Mouse (Mus musculus): ENCODE measurements around the gene Cdkn1b.

The Cdkn1b gene

DNA sequence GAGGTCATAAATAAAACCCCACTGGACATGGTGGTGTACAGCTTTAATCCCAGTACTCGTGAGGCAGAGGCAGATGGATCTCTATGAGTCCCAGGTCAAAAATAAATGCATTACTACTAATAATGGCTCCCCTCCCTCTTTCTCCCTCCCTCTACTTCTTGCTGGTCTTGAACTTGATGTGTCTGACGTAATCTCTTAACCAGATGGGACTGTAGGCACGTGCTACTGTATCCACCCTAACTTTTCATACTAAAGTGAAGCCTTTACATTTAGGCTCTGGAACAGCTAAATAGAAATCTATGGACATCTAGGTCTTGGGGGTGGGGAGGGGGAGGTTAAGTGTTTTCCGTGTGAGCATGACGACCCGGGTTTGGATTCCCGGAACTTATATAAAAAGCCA, 10.2 kb downstream of the Cdkn1b start:
- DNase-seq (ENCODE audit: low read depth, low spot score), result no peak

DNA sequence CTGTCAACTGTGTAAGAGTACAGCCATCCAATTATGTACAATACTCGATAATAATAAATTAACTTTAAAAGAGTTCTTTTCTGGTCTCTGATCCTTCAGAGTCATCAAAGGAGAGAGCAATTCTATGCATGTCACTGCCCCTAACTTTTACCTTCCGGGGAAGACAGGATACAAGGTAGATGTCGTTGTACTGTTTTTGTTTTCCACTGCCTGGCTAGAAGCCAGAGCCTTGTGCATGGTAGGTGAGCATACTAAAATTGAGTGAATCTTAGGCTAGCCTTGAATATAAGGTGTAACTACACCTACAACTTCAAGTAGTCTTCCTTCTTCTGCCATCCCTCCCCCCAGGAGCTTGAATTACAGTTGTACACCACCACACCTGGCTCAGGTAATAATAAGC, 10.9 kb downstream of the Cdkn1b start:
- DNase-seq (ENCODE audit: low read depth, low spot score), result no peak

DNA sequence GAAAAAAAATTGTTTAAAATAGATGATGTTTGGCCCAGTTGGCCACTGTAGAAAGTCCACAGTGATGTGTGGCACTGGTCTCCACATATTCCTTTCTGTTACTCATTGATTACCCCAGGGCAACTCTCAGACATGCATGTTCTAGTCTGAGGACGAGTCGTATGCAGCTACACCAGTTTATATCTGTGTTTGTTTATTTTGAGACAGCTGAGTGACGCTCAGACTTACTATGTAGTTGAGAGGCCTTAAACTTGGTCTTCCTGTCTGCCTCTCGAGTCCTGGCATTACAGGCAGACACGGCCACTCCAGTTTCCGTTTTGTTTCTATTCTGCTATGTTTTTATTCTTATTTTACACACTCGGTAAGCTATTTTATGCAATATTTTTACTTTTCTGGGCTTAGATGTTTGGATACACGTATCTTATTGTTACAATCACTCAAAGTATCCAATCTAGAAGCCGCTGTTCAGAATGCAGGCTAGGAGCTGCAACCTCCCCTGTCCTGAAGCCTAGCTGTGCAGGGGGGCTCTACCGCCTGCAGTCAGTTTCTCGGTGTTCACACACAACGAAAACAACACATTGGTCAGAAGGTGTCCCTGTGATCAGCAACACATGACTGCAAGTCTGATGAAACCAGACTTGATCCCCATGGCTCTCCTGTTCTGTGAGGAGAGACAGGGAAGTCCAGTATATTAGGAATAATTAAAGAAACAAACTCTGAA, 12.4 kb downstream of the Cdkn1b start:
- no peak for DNase-seq (ENCODE audit: low read depth, low spot score)

DNA sequence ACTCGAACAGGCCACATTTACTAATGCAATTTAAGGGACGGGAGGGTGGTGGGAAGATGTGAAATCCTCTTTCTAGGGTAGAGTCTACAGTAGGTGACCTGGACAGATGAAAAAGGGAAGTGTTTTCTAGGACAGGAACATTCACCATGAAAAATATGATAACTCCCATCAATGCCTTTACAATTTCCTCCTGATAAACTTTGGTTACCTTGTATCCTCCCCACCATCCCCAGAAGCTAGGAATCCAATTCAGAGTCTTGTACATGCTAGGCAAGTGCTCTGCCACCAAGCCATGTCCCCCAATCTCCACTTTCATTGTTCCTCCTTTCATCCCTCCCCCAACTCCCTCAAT, 13.0 kb downstream of the Cdkn1b start:
- DNase-seq (ENCODE audit: low read depth, low spot score), result no peak

DNA sequence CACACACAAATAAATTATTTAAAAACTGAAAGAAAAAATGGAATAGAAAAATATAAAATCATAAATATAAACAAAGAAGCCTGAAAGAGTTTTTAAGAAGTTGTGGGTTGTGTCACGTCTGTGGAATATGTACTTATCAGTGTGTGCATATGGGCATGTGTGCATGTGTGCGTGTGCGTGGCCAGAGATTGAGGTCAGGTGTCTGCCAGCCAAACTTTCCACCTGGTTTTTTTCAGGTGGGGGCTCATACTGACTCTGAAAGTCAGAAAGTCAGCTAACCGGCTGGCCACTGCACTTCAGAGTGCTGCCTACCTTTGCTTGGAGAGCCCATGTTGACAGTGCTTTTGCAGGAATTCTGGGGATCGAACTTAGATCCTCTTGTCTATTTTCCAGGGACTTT, 14.1 kb downstream of the Cdkn1b start:
- DNase-seq (ENCODE audit: low read depth, low spot score), result no peak

DNA sequence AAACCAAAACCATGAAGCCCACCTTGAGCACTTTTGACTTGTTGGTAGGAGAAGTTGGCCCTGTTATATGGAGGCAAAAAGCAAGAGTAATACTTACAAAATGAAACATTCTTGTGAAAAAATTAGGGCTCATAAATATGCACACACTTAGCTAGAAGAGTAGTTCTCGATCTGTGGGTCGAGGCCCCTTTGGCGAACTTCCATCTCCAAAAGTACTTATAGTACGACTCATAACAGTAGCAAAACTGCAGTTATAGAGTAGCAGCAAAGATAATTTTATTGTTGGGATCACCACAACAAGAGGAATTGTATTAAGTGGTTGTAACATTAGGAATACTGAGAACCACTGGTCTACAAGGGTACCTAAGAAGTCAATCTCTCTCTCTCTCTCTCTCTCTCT, 19.6 kb downstream of the Cdkn1b start:
- DNase-seq (ENCODE audit: low read depth, low spot score), result no peak

DNA sequence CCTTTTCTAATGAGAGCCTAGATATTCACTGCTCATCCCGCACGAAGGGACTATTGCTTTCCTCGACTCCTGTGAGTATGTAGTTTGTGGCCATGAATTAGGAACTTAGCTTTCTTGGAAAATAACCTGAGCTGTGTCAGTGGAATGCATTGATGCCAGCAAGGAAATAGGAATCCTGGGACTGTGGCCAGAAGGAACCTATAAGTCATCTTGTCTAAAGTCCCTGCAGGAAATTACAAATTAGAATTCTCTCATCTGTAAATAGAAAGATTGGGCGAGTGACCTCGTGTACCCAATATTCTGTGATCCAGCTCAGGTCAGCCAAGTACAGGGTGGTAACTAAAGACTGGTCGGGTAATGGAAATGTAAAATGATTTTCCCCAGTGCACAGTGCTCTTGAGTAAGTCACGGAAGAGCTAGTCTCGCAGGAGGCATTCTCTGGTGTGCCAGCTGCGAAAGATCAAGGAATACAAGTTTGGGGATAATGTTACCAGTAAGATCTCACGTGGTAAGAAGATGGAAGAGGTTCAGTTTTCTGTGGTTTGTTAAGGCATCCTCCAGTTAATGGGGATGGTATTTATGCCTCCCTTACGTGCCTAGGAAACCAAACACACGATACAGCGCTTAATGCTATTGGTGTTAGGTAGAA, 23.7 kb downstream of the Cdkn1b start:
- no peak for DNase-seq (ENCODE audit: low read depth, low spot score)

DNA sequence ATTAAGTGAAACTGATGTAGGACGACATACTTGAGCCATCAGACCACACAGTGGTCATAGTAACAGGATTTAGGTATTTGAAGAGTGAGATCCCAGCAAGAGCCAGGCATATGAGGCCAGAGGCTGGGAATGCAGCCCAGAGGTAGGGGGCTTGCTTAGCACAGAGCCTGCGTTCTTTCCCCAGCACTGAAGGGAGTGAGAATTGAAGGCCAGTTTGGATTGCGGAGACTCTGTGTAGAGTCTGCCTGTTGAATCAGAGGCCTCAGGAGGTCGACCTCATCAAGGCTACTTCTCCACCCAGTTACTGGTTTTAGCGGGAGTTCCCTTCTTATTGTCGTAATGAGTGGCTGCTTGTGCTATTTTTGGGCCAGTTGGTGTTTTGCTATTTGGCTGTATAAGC, 25.9 kb downstream of the Cdkn1b start:
- no peak for DNase-seq (ENCODE audit: low read depth, low spot score)

DNA sequence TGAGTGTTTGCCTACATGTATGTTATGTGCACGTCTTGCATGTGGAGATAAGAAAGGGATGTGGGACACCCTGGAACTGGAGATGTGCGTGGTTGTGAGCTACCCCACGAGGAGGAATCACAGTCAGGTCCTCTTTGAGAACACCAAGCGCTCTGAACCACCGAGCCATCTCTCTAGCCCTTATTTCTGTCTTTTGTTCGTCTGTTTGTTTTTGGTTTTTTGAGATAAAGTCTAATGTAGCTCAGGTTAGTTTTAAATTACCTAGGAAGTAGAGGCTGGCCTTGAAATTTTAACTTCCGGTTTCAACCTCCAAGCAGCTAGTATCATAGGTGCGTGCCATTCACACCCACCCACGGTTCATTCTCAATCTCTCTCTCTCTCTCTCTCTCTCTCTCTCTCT, 26.7 kb downstream of the Cdkn1b start:
- DNase-seq (ENCODE audit: low read depth, low spot score), result no peak

DNA sequence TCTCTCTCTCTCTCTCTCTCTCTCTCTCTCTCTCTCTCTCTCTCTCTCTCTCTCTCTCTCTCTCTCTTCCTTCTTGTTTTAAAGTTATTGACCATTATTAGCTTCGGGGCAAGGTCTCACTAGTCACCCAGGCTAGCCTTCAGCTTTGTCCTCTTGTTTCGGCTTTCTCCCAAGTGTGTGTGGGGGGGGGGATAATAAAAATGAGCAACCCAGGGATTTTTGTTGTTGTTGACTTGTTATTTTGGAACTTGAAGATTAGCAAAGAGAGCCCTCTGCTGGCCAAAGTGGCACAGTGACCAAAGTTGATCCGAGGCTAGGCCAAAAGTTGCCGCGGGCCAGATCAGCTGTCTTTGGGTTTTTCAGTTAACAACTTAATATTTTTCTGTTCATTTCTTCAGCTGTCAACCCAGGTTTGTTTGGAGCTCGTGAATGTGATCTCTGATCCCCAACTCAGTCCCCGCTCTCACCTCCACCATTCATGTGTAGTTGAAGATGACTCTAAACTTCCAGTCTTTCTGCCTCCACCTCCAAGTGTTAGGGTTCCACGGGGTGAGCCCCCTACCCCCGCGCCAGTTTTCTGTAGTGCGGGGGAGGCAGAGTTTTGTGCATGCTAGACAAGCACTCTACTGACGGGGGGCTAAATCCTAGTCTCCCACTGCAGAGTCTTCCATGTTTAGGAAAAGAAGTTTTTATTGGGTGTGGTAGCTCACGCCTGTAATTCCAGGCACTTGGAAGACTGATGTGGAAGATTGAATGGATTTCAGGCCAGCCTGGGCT, 27.3 kb downstream of the Cdkn1b start:
- DNase-seq (ENCODE audit: low read depth, low spot score), result peak; percentile 53

DNA sequence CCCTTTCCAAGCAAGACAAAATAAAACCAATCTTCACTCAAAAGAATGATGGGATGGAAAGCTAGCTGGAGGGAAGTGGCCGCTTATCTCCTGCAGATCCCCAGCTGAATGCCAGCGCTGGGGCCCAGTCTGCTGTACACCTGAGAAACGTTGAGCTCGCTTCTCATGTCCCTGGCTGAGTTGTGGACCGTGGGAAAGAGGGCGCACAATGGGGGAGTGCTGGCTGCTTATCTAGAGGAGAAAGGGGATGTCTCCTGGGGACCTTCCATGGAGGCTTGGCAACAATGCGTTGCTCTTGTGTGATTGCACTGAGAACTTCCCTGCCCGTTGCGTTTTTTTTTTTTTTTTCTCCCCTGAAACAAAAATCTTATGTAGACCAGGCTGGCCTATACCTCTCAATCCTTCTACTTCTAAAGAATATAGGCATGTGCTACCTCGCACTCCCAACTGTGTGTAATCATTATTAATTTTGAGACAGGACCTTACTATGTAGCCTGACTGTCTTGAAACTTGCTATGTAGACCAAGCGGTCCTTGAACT, 28.4 kb downstream of the Cdkn1b start:
- no peak for DNase-seq (ENCODE audit: low read depth, low spot score)

DNA sequence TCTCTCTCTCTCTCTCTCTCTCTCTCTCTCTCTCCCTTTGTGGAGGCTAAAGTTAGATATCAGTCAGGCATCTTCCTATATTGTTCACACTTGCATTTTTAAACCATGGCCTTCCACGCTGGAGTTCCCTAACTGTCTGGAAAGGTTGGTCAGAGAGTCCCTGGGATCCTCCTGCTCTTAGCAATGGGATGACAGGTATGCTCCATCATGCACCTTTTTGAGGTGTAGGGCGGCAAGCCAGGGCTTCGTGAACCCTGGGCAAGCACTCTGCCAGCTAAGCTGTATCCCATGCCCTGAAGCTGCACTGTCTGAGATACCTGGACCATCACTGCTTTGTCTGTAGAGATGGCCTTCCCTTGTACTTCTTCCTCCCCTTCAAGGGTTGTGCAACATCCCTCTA, 29.0 kb downstream of the Cdkn1b start:
- DNase-seq (ENCODE audit: low read depth, low spot score), result no peak

DNA sequence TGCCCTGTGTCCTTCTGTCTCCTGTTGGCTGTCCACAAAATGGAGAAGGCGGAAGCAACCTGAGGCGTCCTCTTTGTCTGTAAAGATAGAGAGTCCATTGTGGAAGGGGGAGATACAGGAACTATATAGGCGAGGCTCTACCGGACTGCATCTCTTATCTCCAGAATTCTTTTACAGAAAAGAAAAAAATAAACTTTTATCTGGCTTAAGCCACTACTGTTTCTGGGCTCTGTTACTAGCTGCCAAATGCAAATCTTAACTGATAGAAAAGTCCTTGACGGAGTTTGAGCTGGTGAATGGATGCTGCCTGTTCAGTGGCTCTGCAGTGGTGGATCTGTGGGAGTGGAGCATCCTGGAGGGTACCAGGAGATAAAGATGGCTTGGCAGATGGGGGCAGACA, 31.2 kb downstream of the Cdkn1b start:
- DNase-seq (ENCODE audit: low read depth, low spot score), result no peak

DNA sequence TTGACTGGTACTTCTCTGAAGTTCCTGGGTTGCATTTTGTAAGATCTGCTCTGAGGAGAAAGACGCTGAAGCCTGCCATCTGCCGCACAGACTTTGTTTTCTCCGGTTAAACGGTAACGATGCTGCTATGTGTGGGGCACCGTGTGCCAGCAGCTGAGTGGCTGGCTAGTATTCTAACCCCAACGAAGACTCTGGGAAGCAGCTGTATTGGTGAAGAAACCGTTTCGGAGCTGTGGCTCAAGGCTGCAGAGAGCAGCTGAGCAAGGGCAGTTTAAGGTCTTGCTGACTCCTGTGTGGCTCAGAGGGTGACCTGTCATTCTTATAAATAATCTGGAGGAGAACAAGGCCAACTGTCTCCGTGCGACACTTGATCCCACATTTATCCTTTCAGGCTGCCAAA, 33.8 kb downstream of the Cdkn1b start:
- DNase-seq (ENCODE audit: low read depth, low spot score), result no peak

DNA sequence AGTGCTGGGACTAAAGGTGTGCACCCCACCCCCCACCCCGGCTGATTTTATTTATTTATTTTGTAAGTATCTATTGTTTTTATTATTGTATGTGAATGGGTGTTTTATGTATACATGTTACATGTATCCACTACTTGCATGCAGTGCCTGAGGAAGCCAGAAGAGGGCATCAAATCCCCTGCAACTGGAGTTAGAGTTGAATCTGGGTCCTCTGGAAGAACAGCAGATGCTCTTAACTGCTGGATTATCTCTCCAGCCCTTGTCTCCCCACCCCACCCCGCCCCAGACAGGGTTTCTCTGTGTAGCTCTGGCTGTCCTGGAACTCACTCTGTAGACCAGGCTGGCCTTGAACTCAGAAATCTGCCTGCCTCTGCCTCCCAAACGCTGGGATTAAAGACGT, 36.2 kb downstream of the Cdkn1b start:
- no peak for DNase-seq (ENCODE audit: low read depth, low spot score)

DNA sequence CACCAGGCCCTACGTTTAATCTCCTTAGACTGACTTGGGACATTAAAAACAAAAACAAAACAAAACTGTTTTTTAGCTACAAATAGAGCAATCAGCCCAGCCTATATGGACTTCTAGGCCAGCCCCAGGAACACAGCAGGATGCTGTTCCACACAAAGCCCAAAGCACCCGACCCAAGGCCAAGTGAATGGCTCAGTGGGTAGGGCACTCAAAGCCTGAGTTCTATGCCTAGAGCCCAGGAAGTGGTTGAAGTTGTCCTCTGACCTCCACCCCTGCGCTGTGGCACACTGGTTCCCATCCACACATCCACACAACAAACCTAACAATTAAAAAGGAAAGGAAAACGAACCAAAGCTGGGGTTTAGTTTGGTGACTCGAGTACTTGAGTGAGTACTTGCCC, 41.1 kb downstream of the Cdkn1b start:
- DNase-seq (ENCODE audit: low read depth, low spot score), result no peak

DNA sequence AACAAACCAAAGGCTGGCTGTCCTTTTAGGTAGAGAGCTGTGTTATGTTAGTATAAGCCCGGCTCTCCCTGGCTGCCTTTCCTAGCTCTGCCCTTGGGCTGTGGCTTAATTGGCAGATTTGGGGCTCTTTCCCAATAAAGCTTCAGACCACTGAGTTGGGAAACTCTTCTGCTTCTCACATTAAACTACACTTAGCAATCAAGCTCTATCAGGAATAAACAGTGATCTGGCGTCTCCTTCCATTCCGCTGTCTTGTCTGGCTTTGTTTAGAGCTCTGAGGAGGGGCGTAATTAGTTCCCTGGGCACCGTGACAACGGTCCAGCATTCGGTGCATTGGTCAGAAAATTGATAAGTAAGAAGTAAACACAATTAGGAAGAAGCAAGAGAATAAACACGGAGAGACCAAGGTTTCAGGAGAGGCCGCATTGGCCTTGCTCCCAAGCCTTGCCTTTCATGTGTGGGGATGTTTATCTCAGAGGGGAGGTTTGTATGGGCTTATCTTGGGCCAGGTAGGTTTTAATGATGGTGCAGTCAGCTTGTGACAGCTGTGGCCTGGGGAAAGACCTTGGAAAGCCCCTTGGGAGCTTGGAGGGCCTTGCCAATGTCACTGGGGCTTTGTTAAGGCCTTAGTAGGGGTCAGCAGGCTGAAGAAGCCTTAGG, 41.8 kb downstream of the Cdkn1b start:
- no peak for DNase-seq (ENCODE audit: low read depth, low spot score)

DNA sequence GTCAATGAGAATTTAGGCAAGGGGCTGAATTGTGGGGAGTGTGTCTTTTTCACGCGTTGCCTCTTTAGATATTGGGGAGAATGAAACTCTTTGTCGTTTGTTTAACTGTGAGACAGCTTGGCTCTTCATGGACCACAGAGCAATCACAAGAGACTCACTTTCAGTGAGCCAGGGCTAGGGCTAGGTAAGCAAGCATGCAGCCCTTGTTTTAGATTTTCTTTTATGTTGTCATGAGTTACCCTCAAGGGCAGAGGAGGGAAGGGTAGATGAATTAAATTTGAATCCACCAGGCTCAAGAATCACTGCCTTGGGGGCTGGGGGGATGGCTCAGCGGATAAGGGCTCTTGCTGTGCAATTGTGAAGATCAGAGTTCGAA, 42.3 kb downstream of the Cdkn1b start:
- no peak for DNase-seq (ENCODE audit: low read depth, low spot score)

DNA sequence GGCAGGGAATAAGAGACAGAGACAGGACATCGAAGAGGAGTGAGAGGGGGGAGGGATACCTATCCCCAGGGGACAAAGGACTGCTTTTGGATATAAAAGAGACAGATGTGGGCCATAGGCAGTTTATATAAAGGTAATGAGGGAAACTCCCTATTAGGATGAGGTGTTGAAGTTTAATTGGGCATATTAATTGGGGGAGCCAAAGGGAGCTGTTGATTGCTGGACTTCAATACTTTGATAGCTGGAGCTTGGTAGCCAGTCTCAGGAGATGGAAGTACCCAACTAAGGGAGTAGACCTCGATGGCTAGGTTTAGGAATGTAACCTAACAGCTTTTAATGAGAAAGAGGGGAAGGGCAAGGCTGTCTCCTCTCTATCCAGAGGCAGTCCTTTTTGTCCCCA, 43.7 kb downstream of the Cdkn1b start:
- no peak for DNase-seq (ENCODE audit: low read depth, low spot score)

DNA sequence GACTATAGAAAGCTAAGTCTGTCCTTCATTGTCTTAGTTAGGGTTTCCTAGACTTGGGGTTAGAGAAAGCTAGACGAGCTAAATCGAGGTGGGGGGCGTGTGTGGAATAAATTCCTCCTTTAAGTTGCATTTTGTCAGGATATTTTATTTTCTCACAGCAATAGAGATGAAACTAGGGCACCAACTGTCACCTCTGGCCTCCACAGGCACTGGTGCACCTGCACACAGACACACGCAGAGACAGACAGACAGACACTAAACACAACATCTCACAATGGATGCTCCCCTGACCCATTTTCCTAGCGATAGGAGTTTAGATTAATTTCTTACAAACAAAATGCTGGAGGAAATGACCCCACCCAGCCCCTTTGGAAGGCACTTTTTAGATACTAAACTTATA, 46.5 kb downstream of the Cdkn1b start:
- no peak for DNase-seq (ENCODE audit: low read depth, low spot score)

DNA sequence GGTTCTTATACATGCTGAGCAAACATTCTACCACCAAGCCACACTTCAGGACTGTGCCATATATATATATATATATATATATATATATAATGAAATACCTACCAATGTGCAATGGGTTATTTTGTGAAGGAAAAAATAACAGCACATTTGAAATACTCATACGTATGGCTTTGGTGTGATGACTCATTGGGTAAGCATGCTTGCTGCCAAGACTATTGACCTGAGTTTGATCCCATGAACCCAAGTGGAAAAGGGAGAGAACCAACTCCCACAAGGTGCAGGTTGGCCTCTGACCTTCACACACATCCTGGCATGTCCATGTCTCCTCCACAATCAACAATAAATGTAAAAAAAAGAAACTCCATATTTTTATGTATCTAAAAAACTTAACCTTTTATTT, 48.1 kb downstream of the Cdkn1b start:
- DNase-seq (ENCODE audit: low read depth, low spot score), result no peak

DNA sequence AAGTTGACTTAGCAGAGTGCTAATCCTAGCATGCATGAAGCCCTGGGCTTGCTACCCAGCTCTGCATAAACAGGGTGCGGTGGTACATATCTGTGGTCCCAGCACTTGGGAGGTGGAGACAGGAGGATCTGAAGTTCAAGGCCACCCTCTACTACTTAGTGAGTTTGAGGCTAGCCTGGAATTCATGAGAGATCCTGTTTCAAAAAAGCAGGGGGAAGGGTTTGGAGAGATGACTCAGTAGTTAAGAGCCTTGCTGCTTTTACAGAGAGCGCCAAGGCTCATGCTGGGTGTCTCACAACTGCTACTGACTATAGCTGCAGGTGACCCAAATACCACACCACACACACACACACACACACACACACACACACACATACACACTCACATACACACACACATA, 49.3 kb downstream of the Cdkn1b start:
- DNase-seq (ENCODE audit: low read depth, low spot score), result no peak
